Mouse (Mus musculus) heart, embryonic 16.5 days (tissue): ENCODE measurements at regions not wholly inside any gene's neighbourhood (a gene's known extent, or its start where the extent isn't known, plus 50 kb on each side); places are given as distances from the start of the nearest gene placed in this dataset.

Experiments
- ATAC-seq: fragments of 200-750 bp; cut with Nextera tagmentation; replicated peaks from 2 replicates; pipeline ENCODE4 v1.8.0; 2017; ENCODE audit warnings: moderate number of reproducible peaks; ENCODE audit not compliant: insufficient read depth, low FRiP score; ENCODE audit errors: extremely low read depth
- H3K27ac ChIP-seq: fragments of 300-500 bp; sonication (generic); 2 replicates; pipeline ENCODE4 v1.5.1; 2014; ENCODE audit warnings: mild to moderate bottlenecking, low read length, control low read depth, moderate library complexity
- H3K27me3 ChIP-seq: fragments of 300-500 bp; sonication (generic); 2 replicates; pipeline ENCODE4 v1.6.1; 2014; ENCODE audit warnings: low read length, mixed read lengths; ENCODE audit not compliant: control insufficient read depth, insufficient read depth
- H3K36me3 ChIP-seq: fragments of 300-500 bp; sonication (generic); 2 replicates; pipeline ENCODE4 v1.6.1; 2014; ENCODE audit not compliant: control insufficient read depth, insufficient read depth
- H3K4me1 ChIP-seq: fragments of 300-500 bp; sonication (generic); 2 replicates; pipeline ENCODE4 v1.6.1; 2014; ENCODE audit warnings: low read length, mixed read lengths; ENCODE audit not compliant: control insufficient read depth, insufficient read depth
- H3K4me2 ChIP-seq: fragments of 300-500 bp; sonication (generic); 2 replicates; pipeline ENCODE4 v1.6.1; 2014; ENCODE audit warnings: low read depth, mild to moderate bottlenecking, control low read depth, low read length
- H3K4me3 ChIP-seq: fragments of 300-500 bp; sonication (generic); 2 replicates; pipeline ENCODE4 v1.5.1; 2014; ENCODE audit warnings: mild to moderate bottlenecking, control low read depth, low read length
- H3K9ac ChIP-seq: fragments of 300-500 bp; sonication (generic); 2 replicates; pipeline ENCODE4 v1.6.1; 2014; ENCODE audit warnings: low read length, control low read depth
- H3K9me3 ChIP-seq: fragments of 300-500 bp; sonication (generic); replicated peaks from 2 replicates; pipeline ENCODE4 v1.6.1; 2016; ENCODE audit warnings: low read length; ENCODE audit not compliant: control insufficient read depth
- WGBS: fragments of 180-500 bp; shearing (Covaris S2); extraction: QIAGEN DNeasy Blood & Tissue Kit; methylation state at CpG from one replicate; pipeline ENCODE4 v1.1.7; 2014; 5-methylcytosine and 5-hydroxymethylcytosine counted together

DNA sequence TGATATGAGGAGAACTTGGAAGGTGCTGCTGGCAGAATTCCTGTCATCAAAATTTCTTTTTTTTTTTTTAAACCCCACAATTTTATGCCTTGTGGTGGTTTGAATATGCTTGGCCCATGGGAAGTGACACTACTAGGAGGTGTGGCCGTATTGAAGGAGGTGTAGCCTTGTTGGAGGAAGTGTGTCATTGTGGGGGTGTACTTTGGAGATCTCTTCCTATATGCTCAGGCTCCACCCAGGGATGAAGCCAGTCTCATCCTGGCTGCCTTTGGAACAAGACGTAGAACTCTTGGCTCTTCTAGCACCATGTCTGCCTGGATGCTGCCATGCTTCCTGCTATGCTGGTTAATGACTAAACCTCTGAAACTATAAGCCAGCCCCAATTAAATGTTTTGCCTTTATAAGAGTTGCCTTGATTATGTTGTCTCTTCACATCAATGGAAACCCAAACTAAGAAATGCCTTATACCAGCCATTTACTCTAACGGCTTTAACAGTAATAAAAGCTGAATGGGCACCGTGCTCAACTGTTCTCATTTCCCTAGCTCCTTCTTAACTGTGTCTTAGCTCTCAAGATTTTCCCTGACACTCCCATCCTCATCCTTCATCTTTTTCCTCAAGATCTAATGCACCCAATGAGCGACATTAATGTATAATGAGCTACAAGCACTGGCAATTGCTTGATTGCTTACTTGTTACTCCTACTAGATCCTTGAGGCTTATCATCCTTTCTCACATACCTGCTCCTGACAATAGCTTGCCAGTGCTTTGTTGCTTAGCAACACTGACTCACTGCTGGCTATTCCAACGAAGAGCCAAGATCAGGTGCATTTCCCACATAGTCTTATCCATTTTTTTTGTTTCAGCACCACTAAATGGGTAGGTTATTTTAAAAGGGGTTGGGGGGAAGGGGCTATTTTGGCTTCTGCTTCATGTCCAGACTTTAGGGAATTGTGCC, 61.7 kb upstream of the Hspb3 start:
- WGBS: 73% methylated on average over 6 of the region's 6 CpGs
- no peaks in the 10 kb centered on the region for H3K4me1 ChIP-seq
- H3K4me2 ChIP-seq: no peak overlapping the region
- no peaks in the 10 kb centered on the region for H3K27me3 ChIP-seq
- H3K9me3 ChIP-seq: no peaks in the 10 kb centered on the region
- H3K27ac ChIP-seq: no peak overlapping the region
- no peak overlapping the region for H3K4me3 ChIP-seq
- H3K36me3 ChIP-seq: no peaks in the 10 kb centered on the region
- ATAC-seq: no peak
- no peak overlapping the region for H3K9ac ChIP-seq

DNA sequence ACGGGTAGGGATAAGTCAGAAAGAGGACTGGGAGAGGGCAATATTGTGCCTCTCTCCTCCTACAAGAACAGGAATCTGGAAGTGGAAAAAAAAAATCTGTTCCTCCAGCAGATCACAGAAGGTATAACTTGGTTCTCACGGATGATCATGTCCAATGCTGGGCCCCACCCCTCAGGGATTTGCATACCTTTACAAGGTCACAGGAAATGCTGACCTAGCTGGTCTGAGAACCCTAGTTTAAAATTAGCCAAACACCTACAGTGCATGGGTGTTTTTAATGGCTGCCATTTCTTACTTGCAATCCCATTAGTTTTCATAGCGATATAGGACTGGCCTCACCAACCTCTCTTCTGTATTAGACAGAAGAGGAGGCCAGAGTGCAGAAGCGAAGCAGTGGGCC, 51.8 kb upstream of the Hspb3 start:
- H3K4me1 ChIP-seq: no peaks in the 10 kb centered on the region
- H3K27me3 ChIP-seq: no peaks in the 10 kb centered on the region
- ATAC-seq: no peak
- H3K4me2 ChIP-seq: no peak overlapping the region
- H3K36me3 ChIP-seq: no peaks in the 10 kb centered on the region
- no peak overlapping the region for H3K9ac ChIP-seq
- WGBS: 69% methylated on average over 4 of the region's 4 CpGs
- H3K9me3 ChIP-seq: peaks cover 5% of the 10 kb centered on the region; the same call in 1 of the 2 replicates
- no peak overlapping the region for H3K27ac ChIP-seq
- no peak overlapping the region for H3K4me3 ChIP-seq

GRCm38 (mm10) chr13:113713844-113714243, 50.4 kb upstream of the Hspb3 start:
- Histone ChIP-seq H3K27ac (no peak overlapping the region), H3K27me3 (no peaks in the 10 kb centered on the region), H3K4me1 (no peaks in the 10 kb centered on the region), H3K4me2 (no peak overlapping the region), H3K9me3 (peaks cover 5% of the 10 kb centered on the region; the same call in 1 of the 2 replicates), H3K36me3 (no peaks in the 10 kb centered on the region), H3K4me3 (no peak overlapping the region), H3K9ac (no peak overlapping the region)
- WGBS: 49% methylated on average over 4 of the region's 4 CpGs
- no peak for ATAC-seq
